Mouse (Mus musculus): ENCODE measurements at regions not wholly inside any gene's neighbourhood (a gene's known extent, or its start where the extent isn't known, plus 50 kb on each side); places are given as distances from the start of the nearest gene placed in this dataset.

DNA sequence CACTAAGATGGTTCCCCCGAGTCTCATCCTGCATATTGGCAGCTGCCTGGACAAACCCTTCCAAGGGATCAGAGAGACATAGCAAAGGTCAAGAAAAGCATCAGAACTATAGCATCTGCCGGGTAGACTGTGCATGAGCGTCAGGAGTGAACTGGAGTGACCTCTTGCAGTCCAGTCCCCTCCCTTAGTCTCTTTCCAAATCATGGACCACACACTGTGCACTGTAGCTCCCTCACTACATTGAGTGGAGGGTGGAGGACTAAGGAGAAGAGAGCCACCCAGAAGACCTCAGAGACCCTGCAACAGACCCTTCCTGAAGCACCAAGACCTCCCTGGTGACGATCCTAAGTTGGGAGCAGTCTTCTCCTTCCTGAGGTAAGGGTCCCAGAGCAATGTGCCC lies 107.8 kb upstream of the Cd93 start:
- Histone ChIP-seq H3K4me1 (ENCODE audit: insufficient read depth, low read length) (no peaks in the 10 kb centered on the region), H3K9ac (replicated peaks; ENCODE audit: low read length, poor library complexity, severe bottlenecking) (no peak overlapping the region), H3K27ac (ENCODE audit: low read depth, low read length) (no peak overlapping the region), H3K4me3 (ENCODE audit: low read depth, low read length) (no peak overlapping the region), H3K36me3 (ENCODE audit: insufficient read depth, low read length) (no peaks in the 10 kb centered on the region), H3K9me3 (ENCODE audit: low read length) (no peaks in the 10 kb centered on the region), H3K4me2 (ENCODE audit: low read depth, low read length, poor library complexity, severe bottlenecking) (no peak overlapping the region), H3K27me3 (ENCODE audit: insufficient read depth, low read length) (no peaks in the 10 kb centered on the region)
- no peak for TF ChIP-seq CTCF (IDR thresholded peaks at IDR 0.05)
- ATAC-seq (ENCODE audit: low FRiP score): no peak
- DNase-seq (ENCODE audit: low spot score): no peak
- WGBS: 73% methylated on average over 4 of the region's 4 CpGs

- WGBS: 90% methylated on average over 1 of the region's 1 CpGs
Observed at GRCm38 (mm10) chr2:148549618-148550017, 106.3 kb upstream of the Cd93 start.

GRCm38 (mm10) chr2:148542340-148542739 lies 99.0 kb upstream of the Cd93 start:
- H3K27me3 ChIP-seq (ENCODE audit: insufficient read depth, low read length): no peaks in the 10 kb centered on the region
- H3K4me2 ChIP-seq (ENCODE audit: low read depth, low read length, poor library complexity, severe bottlenecking): no peak overlapping the region
- DNase-seq (ENCODE audit: low spot score): no peak
- no peak for TF ChIP-seq CTCF (IDR thresholded peaks at IDR 0.05)
- no peaks in the 10 kb centered on the region for H3K36me3 ChIP-seq (ENCODE audit: insufficient read depth, low read length)
- no peak overlapping the region for H3K4me3 ChIP-seq (ENCODE audit: low read depth, low read length)
- H3K9me3 ChIP-seq (ENCODE audit: low read length): no peaks in the 10 kb centered on the region
- no peak overlapping the region for H3K9ac ChIP-seq (replicated peaks; ENCODE audit: low read length, poor library complexity, severe bottlenecking)
- no peak overlapping the region for H3K27ac ChIP-seq (ENCODE audit: low read depth, low read length)
- no peaks in the 10 kb centered on the region for H3K4me1 ChIP-seq (ENCODE audit: insufficient read depth, low read length)
- no peak for ATAC-seq (ENCODE audit: low FRiP score)

More at GRCm38 (mm10) chr2:148549618-148550017, 106.3 kb upstream of the Cd93 start:
- no peaks in the 10 kb centered on the region for H3K4me1 ChIP-seq (ENCODE audit: insufficient read depth, low read length)
- H3K27me3 ChIP-seq (ENCODE audit: insufficient read depth, low read length): no peaks in the 10 kb centered on the region
- H3K9me3 ChIP-seq (ENCODE audit: low read length): no peaks in the 10 kb centered on the region
- no peak overlapping the region for H3K9ac ChIP-seq (replicated peaks; ENCODE audit: low read length, poor library complexity, severe bottlenecking)
- no peak for TF ChIP-seq CTCF (IDR thresholded peaks at IDR 0.05)
- no peak overlapping the region for H3K27ac ChIP-seq (ENCODE audit: low read depth, low read length)
- no peak overlapping the region for H3K4me2 ChIP-seq (ENCODE audit: low read depth, low read length, poor library complexity, severe bottlenecking)
- no peak overlapping the region for H3K4me3 ChIP-seq (ENCODE audit: low read depth, low read length)
- ATAC-seq (ENCODE audit: low FRiP score): no peak
- no peaks in the 10 kb centered on the region for H3K36me3 ChIP-seq (ENCODE audit: insufficient read depth, low read length)
- no peak for DNase-seq (ENCODE audit: low spot score)

DNA sequence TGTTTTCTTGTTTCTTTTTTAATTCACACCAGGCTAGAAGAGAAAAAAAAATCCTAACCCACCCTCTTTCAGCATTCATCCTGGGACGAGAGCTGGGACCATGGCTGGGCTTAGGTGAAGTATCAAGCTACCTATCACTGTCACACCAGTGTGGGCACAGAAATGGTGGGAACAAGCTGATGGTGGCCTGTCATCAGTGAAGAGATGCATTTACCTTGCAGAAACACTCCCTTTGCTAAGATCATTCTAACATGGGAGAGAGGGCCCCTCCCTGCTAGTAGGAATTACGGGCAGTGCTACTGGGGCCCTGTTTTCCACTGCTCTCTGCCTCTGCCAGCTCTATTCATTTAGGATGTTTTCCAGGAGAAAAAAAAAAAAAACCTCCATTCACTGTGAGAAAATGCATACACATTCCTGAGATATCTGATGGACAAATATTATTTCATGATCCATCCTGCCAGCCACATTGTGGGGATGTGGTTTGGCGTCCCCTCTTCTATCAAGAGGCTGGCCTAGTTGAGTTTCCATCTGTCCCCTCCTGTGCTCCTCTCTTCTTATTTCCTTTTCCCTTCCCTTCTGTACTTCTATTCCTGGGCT lies 94.6 kb upstream of the Cd93 start:
- no peak for ATAC-seq (ENCODE audit: low FRiP score)
- H3K27ac ChIP-seq (ENCODE audit: low read depth, low read length): no peak overlapping the region
- H3K4me1 ChIP-seq (ENCODE audit: insufficient read depth, low read length): no peaks in the 10 kb centered on the region
- WGBS: 67% methylated on average over 3 of the region's 3 CpGs
- no peaks in the 10 kb centered on the region for H3K27me3 ChIP-seq (ENCODE audit: insufficient read depth, low read length)
- H3K4me2 ChIP-seq (ENCODE audit: low read depth, low read length, poor library complexity, severe bottlenecking): no peak overlapping the region
- no peak for DNase-seq (ENCODE audit: low spot score)
- H3K4me3 ChIP-seq (ENCODE audit: low read depth, low read length): no peak overlapping the region
- no peaks in the 10 kb centered on the region for H3K36me3 ChIP-seq (ENCODE audit: insufficient read depth, low read length)
- TF ChIP-seq CTCF (IDR thresholded peaks at IDR 0.05): no peak
- H3K9me3 ChIP-seq (ENCODE audit: low read length): no peaks in the 10 kb centered on the region
- H3K9ac ChIP-seq (replicated peaks; ENCODE audit: low read length, poor library complexity, severe bottlenecking): no peak overlapping the region

DNA sequence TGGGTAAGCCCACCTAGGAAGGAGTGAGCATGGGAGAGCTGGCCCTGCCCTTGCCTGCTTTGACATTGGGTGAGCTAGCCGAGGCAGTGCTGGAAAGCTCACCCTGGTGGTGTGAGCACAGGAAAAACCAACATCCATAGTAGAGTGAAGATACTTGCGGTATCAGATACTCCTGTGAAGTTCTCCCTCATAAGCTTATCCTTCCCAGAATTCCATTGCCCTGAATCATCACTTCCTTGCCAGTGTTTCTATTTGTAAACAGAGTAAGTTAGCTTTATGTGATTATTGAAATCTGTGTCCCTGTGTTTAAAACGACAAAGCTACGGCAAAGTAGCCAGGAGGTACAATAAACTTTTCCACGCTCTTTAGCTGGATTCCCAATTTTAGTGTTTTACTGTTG lies 93.9 kb upstream of the Cd93 start:
- no peak overlapping the region for H3K27ac ChIP-seq (ENCODE audit: low read depth, low read length)
- ATAC-seq (ENCODE audit: low FRiP score) (no peak), DNase-seq (ENCODE audit: low spot score) (no peak)
- H3K4me2 ChIP-seq (ENCODE audit: low read depth, low read length, poor library complexity, severe bottlenecking): no peak overlapping the region
- TF ChIP-seq CTCF (IDR thresholded peaks at IDR 0.05): no peak
- WGBS: 93% methylated on average over 5 of the region's 5 CpGs
- no peaks in the 10 kb centered on the region for H3K9me3 ChIP-seq (ENCODE audit: low read length)
- H3K9ac ChIP-seq (replicated peaks; ENCODE audit: low read length, poor library complexity, severe bottlenecking): no peak overlapping the region
- no peaks in the 10 kb centered on the region for H3K4me1 ChIP-seq (ENCODE audit: insufficient read depth, low read length)
- H3K36me3 ChIP-seq (ENCODE audit: insufficient read depth, low read length): no peaks in the 10 kb centered on the region
- no peak overlapping the region for H3K4me3 ChIP-seq (ENCODE audit: low read depth, low read length)
- no peaks in the 10 kb centered on the region for H3K27me3 ChIP-seq (ENCODE audit: insufficient read depth, low read length)

DNA sequence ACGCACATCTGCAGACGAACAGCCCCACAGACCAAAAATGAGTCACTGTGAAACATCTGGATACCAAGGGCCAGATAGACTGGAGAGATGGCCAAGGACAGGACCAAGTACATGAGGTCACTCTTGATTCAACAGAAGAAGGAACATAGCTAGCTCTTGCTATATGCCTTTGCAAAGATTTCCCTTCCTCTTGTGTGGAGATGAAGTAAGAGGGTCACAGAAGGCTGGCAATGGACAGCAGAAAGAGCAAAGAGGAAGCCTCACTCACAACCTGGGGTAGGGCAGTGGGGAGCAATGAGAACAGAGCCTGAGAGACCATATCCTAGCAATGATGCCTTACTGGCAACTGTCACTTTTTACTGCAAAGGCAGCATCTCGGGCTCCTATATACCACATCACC lies 93.2 kb upstream of the Cd93 start:
- Histone ChIP-seq H3K4me1 (ENCODE audit: insufficient read depth, low read length) (no peaks in the 10 kb centered on the region), H3K9me3 (ENCODE audit: low read length) (no peaks in the 10 kb centered on the region), H3K27ac (ENCODE audit: low read depth, low read length) (no peak overlapping the region), H3K36me3 (ENCODE audit: insufficient read depth, low read length) (no peaks in the 10 kb centered on the region), H3K4me2 (ENCODE audit: low read depth, low read length, poor library complexity, severe bottlenecking) (no peak overlapping the region), H3K9ac (replicated peaks; ENCODE audit: low read length, poor library complexity, severe bottlenecking) (no peak overlapping the region), H3K4me3 (ENCODE audit: low read depth, low read length) (no peak overlapping the region), H3K27me3 (ENCODE audit: insufficient read depth, low read length) (no peaks in the 10 kb centered on the region)
- TF ChIP-seq CTCF (IDR thresholded peaks at IDR 0.05): no peak
- DNase-seq (ENCODE audit: low spot score) (no peak), ATAC-seq (ENCODE audit: low FRiP score) (no peak)
- WGBS: 95% methylated on average over 3 of the region's 3 CpGs
